Mouse (Mus musculus) embryonic fibroblast, embryonic 13.5 days (primary cell): Measurements from ENCODE around the gene Adssl1. TPM values are rescaled to one million over a fixed set of nuclear protein-coding genes. Genes with fewer than 3 reads are reported as not detected.
A peak's percentile ranks its signal among the peaks of the same experiment; 100 is the strongest.

Experiments used
- H3K27ac ChIP-seq: 2 replicates; pipeline ENCODE4 v1.5.1; 2012; ENCODE audit warnings: low read length, control low read depth, inconsistent platforms; ENCODE audit not compliant: insufficient read depth
- H3K4me1 ChIP-seq: 2 replicates; pipeline ENCODE4 v1.6.1; 2011; ENCODE audit warnings: low read length; ENCODE audit not compliant: control insufficient read depth, insufficient read depth
- H3K4me3 ChIP-seq: 2 replicates; pipeline ENCODE4 v1.5.1; 2011; ENCODE audit warnings: mild to moderate bottlenecking, control low read depth, low read length; ENCODE audit not compliant: insufficient read depth
- CTCF ChIP-seq: IDR thresholded peaks from 2 replicates; pipeline ENCODE4 v1.5.1; 2011; ENCODE audit warnings: mild to moderate bottlenecking, control low read depth, low read length, moderate library complexity, borderline replicate concordance; ENCODE audit not compliant: insufficient read depth
- POLR2A ChIP-seq: IDR thresholded peaks from 2 replicates; pipeline ENCODE4 v1.6.1; 2011; ENCODE audit warnings: low read depth, mild to moderate bottlenecking, control low read depth, low read length, moderate library complexity
- polyA plus RNA-seq: library from polyadenylated mRNA; stranded (reverse); fragments of >200 nt; gene quantifications from 2 replicates; pipeline ENCODE4 v1.2.4, GENCODE M21; 2011; ENCODE audit warnings: low read depth; ENCODE audit not compliant: missing spikeins, insufficient read length

Adssl1 gene
- polyA plus RNA-seq, 1 experiment = 2.2 TPM

- Histone ChIP-seq H3K4me3 (peak within 1 kb of the TSS; percentile 59), H3K4me1 (peaks cover 4% of the 10 kb centered on the region; the same call in 1 of the 2 replicates), H3K27ac (peak within 1 kb of the TSS; percentile 92)
- peak; percentile 51 for TF ChIP-seq POLR2A
- no peak for TF ChIP-seq CTCF
Measured at GRCm38 (mm10) chr12:112674132-112675011, 54.5 kb downstream of the Adssl1 start, which contains the start of gene Akt1. Akt1 (minus strand) TSS chr12:112674884.

GRCm38 (mm10) chr12:112675245-112676035 lies 55.6 kb downstream of the Adssl1 start:
- peaks cover 4% of the 10 kb centered on the region; the same call in 1 of the 2 replicates for H3K4me1 ChIP-seq
- H3K4me3 ChIP-seq = peak overlapping the region; percentile 47; the same call in 1 of the 2 replicates
- 0 out of 2 replicates have a peak, but pooled peaks have one; percentile 23 for TF ChIP-seq POLR2A
- peak; percentile 68; the same call in 1 of the 2 replicates for TF ChIP-seq CTCF
- peak overlapping the region; percentile 92 for H3K27ac ChIP-seq

GRCm38 (mm10) chr12:112677076-112677475 lies 57.2 kb downstream of the Adssl1 start:
- H3K4me3 ChIP-seq = no peak overlapping the region
- peaks cover 1% of the 10 kb centered on the region; the same call in 1 of the 2 replicates for H3K4me1 ChIP-seq
- H3K27ac ChIP-seq = no peak overlapping the region
- TF ChIP-seq CTCF (no peak), POLR2A (no peak)

- TF ChIP-seq CTCF = no peak
- no peak for TF ChIP-seq POLR2A
- Histone ChIP-seq H3K27ac (no peak overlapping the region), H3K4me1 (no peaks in the 10 kb centered on the region), H3K4me3 (peak overlapping the region; percentile 37)
Measured at GRCm38 (mm10) chr12:112677943-112678554, 58.2 kb downstream of the Adssl1 start.

- Histone ChIP-seq H3K4me1 (no peaks in the 10 kb centered on the region), H3K27ac (no peak within 1 kb of the TSS), H3K4me3 (peak within 1 kb of the TSS; percentile 49)
- TF ChIP-seq POLR2A (peak; percentile 49), CTCF (no peak)
Measured at GRCm38 (mm10) chr12:112678555-112679026, 58.7 kb downstream of the Adssl1 start, which contains the start of gene Zbtb42. Zbtb42 (plus strand) TSS chr12:112678828.

GRCm38 (mm10) chr12:112679027-112679996 lies 59.5 kb downstream of the Adssl1 start:
- TF ChIP-seq CTCF = no peak
- Histone ChIP-seq H3K27ac (no peak overlapping the region), H3K4me1 (no peaks in the 10 kb centered on the region), H3K4me3 (peak overlapping the region; percentile 49)

- TF ChIP-seq POLR2A = no peak
Measured at GRCm38 (mm10) chr12:112683351-112683750, 63.5 kb downstream of the Adssl1 start.

GRCm38 (mm10) chr12:112688458-112688857 lies 68.6 kb downstream of the Adssl1 start:
- no peaks in the 10 kb centered on the region for H3K4me1 ChIP-seq
- no peak overlapping the region for H3K4me3 ChIP-seq
- no peak overlapping the region for H3K27ac ChIP-seq
- TF ChIP-seq POLR2A = no peak
- TF ChIP-seq CTCF = no peak

More at GRCm38 (mm10) chr12:112683351-112683750, 63.5 kb downstream of the Adssl1 start:
- H3K4me3 ChIP-seq = no peak overlapping the region
- no peak overlapping the region for H3K27ac ChIP-seq
- no peaks in the 10 kb centered on the region for H3K4me1 ChIP-seq

Other genes starting within 250 kb of the Adssl1 start
- gene A530016L24Rik, start 130.6 kb upstream of the Adssl1 start, polyA plus RNA-seq = not detected in 2 replicates
- gene Tmem179, start 103.3 kb upstream of the Adssl1 start, polyA plus RNA-seq = 0.77 and 1.0 TPM in 2 replicates
- 67.6 and 103 TPM in 2 replicates for gene Inf2, start 31.3 kb upstream of the Adssl1 start, polyA plus RNA-seq
- gene Siva1, start 24.6 kb downstream of the Adssl1 start, polyA plus RNA-seq = 89.1 and 93.5 TPM in 2 replicates
- gene Akt1, start 54.8 kb downstream of the Adssl1 start, polyA plus RNA-seq = 227 and 248 TPM in 2 replicates
- 1.2 and 1.6 TPM in 2 replicates for gene Zbtb42, start 58.8 kb downstream of the Adssl1 start, polyA plus RNA-seq
- 55.0 and 66.1 TPM in 2 replicates for gene Cep170b, start 100.4 kb downstream of the Adssl1 start, polyA plus RNA-seq
- 0.30 and 4.2 TPM in 2 replicates for gene Pld4, start 140.6 kb downstream of the Adssl1 start, polyA plus RNA-seq
- 170 and 211 TPM in 2 replicates for gene Ahnak2, start 182.6 kb downstream of the Adssl1 start, polyA plus RNA-seq
- gene Clba1, start 188.9 kb downstream of the Adssl1 start, polyA plus RNA-seq = 13.0 and 18.5 TPM in 2 replicates
- gene Cdca4, start 209.4 kb downstream of the Adssl1 start, polyA plus RNA-seq = 44.1 and 53.6 TPM in 2 replicates
- not detected in 2 replicates for gene Gpr132, start 248.2 kb downstream of the Adssl1 start, polyA plus RNA-seq